Mouse (Mus musculus) CD8-positive naive resting alpha-beta T cell, adult 2 months (primary cell): ENCODE data around the gene Map3k10.
"Not testable (repeated sequence)": the region's sequence is repeated elsewhere in the genome, so short reads cannot be mapped to it uniquely, and the experiment has no call there.

Source experiments
- DNase-seq, 2 experiments: peaks; one replicate each; pipeline ENCODE4 v3.0.0; 2022; ENCODE audit warnings: low read depth in 2 of 2, low spot score in 2 of 2

Gene Map3k10

DNA sequence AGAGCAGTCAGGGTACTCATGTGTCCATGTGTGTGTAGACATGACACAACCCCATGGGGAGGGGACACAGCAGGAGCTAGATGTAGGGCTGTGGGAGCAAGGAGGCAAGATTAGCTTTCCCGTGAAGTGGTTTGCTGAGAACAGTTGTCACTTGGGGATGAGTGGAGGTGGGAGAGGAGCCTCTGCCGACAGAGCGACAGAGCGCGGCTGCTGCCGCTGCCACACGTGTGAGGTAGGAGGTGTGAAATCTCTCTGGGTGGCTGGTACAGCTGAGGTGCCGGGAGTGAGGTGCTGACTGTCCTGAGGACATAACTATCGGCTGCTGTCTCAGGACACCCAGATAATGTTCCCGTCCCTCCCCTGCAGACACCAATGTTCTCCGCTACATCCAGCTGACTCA is 18.9 kb downstream of the Map3k10 start:
- DNase-seq, result no peak

DNA sequence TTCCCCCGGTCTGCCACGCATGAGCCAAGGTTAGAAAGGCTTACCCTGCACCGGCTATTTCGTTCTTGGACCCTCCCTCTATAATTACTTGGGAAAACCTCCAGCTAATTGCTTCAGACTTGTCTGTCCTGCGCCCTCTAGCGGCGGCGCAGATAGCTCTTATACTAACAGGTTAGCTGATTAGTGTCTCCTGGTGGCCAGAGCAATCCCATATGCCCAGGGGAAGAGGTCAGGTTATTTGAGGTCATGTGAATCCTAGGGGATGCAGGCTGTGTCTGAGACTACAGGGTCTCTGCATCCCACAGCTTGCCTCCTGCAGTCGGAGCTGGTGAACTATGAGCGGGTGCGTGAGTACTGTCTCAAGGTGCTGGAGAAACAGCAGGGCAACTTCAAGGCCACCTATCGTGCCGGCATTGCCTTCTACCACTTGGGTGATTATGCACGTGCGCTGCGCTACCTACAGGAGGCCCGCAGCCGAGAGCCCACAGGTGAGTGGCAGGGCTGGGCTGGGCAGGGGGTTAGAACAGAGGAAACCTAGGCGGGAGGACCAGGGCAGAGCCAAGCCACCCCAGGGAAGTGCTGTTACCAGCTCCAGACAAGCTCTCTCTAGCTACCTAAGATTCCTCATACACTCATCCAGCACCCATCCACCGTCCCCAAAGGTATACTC is 19.7 kb downstream of the Map3k10 start:
- DNase-seq, result peak in 1 of 2 experiments; percentile 12

GRCm38 (mm10) chr7:27653681-27654437 is 20.5 kb downstream of the Map3k10 start, which contains the start of gene Ttc9b:
TSS of gene Ttc9b (plus strand) at chr7:27653915.
- peak; percentile 16 to 25 for DNase-seq

DNA sequence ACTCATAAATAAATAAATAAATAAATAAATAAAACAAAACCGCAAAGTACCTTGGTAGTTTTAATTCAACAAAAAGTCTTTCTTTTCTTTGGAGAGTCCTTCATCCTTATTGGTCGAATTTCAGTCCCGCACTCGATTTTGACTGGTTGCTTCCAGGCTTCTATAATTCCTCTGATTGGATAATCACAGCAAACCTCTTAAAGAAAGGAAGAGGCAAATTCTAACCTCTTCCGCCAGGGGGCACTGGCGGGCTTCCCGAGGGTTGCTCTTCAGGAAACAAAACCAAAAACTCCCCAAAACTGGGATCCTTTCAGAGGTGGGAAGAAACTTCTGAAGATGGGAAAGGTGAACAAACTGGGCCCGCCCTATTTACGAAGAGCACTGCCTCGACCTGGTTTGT is 23.4 kb downstream of the Map3k10 start:
- DNase-seq, result peak; percentile 46 to 61

GRCm38 (mm10) chr7:27649723-27650122 is 24.7 kb downstream of the Map3k10 start:
- DNase-seq, result no peak

- DNase-seq, result no peak
These were observed 27.0 kb downstream of the Map3k10 start for GRCm38 (mm10) chr7:27647281-27648002.

DNA sequence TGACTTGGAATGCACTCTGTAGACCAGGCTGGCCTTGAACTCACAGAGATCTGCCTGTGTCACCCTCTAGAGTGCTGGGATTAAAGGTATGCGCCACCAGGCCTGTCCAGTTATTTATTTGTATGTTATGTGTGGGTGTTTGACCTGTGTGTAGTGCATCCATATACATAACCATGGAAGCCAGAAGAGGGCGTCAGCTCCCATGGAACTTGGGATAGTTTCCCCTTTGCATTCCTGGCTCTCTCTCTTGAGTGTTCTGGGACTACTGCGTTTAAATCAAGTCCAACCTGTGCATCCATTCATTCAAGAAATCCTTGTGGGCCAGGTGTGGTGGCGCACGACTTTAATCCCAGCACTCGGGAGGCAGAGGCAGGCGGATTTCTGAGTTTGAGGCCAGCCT is 27.9 kb downstream of the Map3k10 start:
- DNase-seq, result no peak

DNA sequence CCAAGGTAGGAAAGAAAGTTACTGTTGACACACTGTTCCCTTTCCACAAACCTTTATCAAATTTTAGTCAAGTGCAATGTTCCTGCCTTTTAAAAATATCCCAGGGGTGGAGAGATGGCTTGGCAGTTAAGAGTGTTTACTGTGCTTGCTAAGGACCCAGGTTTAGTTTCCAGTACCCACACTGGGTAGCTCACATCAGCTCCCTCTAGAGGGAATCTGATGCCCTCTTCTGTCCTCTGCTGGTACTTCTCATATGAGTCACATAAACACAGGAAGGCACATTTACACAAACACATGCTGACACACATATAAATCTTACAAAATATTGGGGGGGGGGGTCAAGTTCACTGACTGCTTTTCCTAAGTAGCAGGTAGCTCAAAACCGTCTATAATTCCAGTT is 29.9 kb downstream of the Map3k10 start:
- DNase-seq, result no peak

DNA sequence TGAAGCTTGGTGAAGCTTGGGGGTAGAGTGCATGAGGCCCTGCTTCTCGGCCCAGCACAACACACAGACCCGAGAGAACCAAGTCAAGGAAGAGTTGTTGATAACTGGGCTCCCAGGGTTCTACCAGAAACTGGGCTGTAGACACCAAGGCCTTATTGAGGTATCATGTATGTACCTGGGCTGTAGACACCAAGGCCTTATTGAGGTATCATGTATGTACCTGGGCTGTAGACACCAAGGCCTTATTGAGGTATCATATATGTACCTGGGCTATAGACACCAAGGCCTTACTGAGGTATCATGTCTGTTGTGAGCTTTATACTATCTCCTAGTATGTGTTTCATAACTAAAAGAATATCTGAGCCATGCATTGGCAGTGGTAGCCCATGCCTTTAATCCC is 39.3 kb downstream of the Map3k10 start:
- DNase-seq, result not testable (repeated sequence)

DNA sequence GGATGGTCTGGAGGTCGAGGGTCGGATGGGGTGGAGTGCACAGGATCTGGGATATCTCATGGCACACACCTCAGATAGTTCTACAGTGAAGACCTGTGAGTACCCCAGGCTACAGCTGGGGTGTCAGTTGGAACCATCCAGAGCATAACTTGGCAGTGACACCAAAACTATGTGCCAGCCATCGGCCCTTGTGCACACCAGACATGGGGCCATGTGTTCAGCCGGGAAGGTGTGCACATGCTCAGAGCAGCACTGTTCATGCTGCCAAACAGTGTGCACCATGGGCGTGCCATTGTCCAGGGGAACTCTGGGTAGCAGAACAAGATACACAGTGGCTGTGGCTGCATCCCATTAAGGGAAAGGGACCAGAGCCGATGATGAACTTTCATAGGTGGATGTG is 39.7 kb downstream of the Map3k10 start:
- DNase-seq, result no peak

- DNase-seq, result no peak
These were observed 41.2 kb downstream of the Map3k10 start for GRCm38 (mm10) chr7:27633166-27633565.

DNA sequence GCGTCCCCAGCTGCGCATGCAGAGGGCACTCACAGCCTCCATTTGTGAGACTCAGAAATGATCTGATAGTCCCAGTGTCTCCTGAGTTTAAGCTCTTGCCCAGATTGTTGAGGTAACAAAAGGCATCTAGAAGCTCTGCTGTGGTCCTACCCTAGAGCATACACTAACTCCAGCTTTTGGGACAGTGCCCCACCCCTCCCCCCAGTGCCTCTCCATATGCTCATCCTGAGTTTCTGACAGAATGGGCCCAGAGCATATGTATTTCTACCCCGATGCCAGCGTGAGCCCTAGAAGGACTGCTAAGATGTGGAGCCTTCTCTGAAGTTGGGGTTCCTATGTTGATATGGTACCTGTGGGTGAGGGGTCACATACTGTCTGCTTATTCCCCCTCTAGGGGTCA is 43.0 kb downstream of the Map3k10 start:
- DNase-seq, result no peak

DNA sequence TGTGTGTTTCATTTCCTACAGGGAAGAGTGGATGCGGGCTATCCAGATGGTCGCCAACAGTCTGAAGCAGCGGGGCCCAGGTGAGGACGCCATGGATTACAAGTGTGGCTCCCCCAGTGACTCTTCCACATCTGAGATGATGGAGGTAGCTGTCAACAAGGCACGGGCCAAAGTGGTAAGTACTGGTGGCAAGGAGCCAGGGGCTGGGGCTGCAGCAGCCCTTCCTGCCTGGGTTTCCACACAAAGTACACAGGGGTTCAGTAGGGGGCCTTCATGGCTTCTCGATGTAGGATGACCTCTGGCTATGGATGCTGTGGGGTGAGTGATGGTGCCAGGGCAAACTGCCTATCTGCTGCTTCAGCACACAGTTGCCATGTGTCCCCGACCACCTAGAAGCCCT is 45.6 kb downstream of the Map3k10 start:
- DNase-seq, result not testable (repeated sequence)

DNA sequence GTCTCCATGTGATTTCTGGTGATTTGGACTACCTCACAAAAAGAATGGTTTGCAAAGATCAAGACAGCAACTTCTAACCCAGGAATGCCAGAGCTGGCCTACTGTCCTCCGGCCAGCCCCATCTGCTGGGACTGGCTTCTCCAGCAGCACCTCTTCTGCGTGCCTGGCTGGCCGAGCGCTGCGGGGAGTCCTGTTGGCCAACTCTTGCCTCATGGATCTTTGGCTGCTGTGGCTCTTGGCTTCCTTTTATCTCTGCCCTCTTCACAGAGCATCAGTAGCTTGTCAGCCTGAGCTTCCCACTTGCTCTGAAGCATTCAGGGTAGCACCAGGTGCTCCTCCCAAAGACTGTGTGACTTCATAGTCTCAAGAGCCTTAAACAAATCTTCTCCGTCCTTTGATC is 46.2 kb downstream of the Map3k10 start:
- no peak for DNase-seq

GRCm38 (mm10) chr7:27627707-27628106 is 46.7 kb downstream of the Map3k10 start:
- DNase-seq, result no peak

- DNase-seq, result no peak
These were observed 49.4 kb downstream of the Map3k10 start for GRCm38 (mm10) chr7:27624967-27625366.

DNA sequence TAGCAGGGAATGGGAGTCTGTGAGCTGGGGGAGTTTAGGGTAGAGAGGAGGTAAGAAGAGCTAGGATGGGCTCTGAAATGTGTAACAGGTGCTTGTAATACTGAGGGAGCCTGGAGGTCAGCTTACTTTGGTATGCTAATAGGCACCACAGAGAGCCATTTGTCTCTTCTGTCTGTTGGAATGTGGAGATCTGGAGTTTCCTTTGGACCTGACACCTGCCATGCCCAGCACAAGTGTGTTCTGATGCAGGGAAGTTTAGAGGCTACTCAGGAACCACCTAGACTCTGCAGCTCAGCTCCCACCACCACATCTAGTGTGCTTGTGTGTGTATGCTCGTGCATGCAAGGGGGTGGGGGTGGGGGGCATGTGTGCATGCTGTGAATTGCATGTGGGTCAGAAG is 52.2 kb downstream of the Map3k10 start:
- DNase-seq, result no peak

- no peak for DNase-seq
These were observed 53.4 kb downstream of the Map3k10 start for GRCm38 (mm10) chr7:27621028-27621427.

GRCm38 (mm10) chr7:27613751-27614499 is 60.5 kb downstream of the Map3k10 start:
- no peak for DNase-seq

DNA sequence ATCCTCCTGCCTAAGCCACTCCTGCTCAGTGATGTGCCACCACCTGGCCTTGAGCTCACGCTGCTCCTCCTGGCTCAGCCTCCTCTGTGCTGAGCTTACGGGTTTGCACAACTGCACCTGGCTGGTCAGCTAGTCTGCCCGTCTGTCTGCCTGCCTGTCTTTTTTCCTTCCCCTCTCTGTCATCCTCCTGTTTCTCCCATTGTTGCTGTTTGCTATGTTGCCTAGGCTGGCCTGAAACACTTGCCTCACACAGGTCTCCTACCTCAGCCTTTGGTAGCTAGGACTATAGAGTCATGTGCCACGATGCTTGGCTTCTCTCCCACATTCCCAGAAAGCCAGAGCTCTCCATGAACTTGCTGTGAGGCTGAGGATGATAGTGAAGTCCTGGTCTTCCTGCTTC is 61.5 kb downstream of the Map3k10 start:
- no peak for DNase-seq

DNA sequence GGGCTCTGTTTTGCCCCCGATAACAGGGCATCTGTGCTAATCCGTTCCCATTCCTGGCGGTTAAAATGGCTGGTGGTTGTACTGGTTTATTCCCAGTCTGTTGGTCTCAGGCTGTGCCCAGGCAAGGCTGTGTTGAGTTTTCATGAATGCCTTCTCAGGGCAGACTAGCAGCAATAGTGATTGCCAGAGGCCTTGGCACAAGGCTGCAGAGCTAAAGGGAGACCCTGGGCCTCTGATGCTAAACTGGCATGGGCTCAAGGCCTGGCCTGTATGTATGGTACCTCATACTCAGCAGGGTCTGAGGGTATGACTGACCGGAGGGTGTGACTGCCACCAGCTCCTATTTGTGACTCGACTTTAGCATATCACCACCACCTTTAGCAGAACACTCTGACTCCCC is 63.5 kb downstream of the Map3k10 start:
- no peak for DNase-seq
